Mouse (Mus musculus): ENCODE measurements around the gene 1700056E22Rik. TPM values are rescaled to one million over a fixed set of nuclear protein-coding genes. Genes with fewer than 3 reads are reported as not detected.

1700056E22Rik gene
- polyA plus RNA-seq, 1 experiment from 2014 or later, result 1.3 TPM

DNA sequence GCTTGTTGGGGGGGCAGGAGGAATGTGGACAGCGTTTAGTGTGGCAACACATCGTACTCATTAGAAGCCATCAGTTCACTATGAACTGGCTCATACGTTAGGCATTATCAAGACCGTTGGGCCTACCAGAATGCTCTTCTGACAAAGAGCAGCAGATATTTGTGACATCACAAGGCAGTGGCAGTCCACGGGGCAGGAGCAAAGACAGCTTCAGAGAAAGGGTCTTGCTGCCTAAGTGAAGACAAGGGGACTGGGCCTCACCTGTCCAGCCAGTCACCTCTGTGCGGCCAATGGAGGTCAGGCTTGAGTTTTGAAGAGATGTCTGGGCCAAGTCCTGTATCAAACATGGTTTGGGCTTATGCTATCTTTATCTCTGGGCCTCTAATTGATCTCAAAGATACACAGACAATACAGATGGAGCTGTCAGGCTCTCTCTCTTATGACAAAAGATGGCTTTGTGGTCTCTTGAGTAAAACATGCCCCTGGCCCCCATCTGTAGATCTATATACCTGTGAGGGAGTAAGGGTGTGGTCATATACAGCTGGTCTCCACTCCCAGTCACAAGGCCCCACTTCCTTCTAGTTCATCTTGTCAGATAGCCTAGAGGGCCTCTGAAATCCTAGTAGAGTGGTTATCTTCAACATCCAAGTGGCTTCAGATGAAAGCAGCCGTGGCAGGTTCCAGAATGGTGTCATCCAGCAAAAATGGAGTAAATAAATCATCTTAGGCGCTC, 3.9 kb downstream of the 1700056E22Rik start:
- H3K27me3 ChIP-seq (ENCODE audit: insufficient read depth, poor library complexity, severe bottlenecking), result no peaks in the 10 kb centered on the region
- no peak overlapping the region for H3K27ac ChIP-seq
- H3K4me1 ChIP-seq, result peaks cover 10% of the 10 kb centered on the region
- no peak overlapping the region for H3K4me3 ChIP-seq
- DNase-seq (ENCODE audit: low spot score), result no peak
- H3K36me3 ChIP-seq, result no peaks in the 10 kb centered on the region
- H3K9me3 ChIP-seq, result no peaks in the 10 kb centered on the region
- WGBS, result 88% methylated on average over 8 of the region's 8 CpGs

DNA sequence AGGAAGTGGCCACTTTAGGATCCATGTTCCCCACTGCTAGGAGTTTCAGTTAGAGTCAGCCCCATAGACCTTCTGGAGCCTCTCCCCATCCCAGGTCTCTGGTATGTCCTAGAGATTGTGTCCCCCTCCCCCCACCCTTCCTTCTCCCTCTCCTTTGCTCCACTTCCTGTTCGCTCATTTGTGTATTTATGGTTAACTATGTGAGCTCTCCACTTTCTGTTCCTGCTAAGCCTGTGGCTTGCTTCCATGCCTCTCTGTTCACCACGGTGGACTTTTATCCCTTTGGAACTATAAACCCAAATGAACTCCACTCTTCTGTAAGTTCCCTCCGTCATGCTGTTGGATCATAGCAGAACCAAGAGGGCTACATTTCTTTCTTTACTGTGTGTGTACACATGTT, 7.1 kb downstream of the 1700056E22Rik start:
- no peaks in the 10 kb centered on the region for H3K9me3 ChIP-seq
- WGBS, result 84% methylated on average over 3 of the region's 3 CpGs
- no peak overlapping the region for H3K4me3 ChIP-seq
- no peak for DNase-seq (ENCODE audit: low spot score)
- H3K36me3 ChIP-seq, result no peaks in the 10 kb centered on the region
- no peak overlapping the region for H3K27ac ChIP-seq
- no peaks in the 10 kb centered on the region for H3K27me3 ChIP-seq (ENCODE audit: insufficient read depth, poor library complexity, severe bottlenecking)
- peaks cover 4% of the 10 kb centered on the region; the same call in 1 of the 2 replicates for H3K4me1 ChIP-seq

DNA sequence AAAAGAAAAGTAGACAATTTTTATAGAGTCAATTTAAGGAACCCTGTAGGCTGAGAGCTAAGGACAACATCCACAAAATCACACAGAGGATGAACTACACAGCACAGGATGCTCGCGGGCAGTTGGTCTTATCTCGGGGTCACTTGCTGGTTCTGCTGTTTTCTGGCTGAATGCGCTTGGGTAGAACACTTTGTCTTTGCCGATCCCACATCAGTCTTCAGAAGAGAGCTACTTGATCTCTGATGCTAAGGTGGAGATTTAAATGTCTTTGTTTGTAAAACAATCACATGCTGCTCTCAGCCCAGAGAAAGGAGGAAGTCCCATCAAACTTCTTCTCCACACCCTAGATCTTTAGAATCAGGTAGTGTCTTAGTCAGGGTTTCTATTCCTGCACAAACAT, 9.0 kb downstream of the 1700056E22Rik start:
- DNase-seq (ENCODE audit: low spot score), result no peak
- no peaks in the 10 kb centered on the region for H3K9me3 ChIP-seq
- no peak overlapping the region for H3K27ac ChIP-seq
- 80% methylated on average over 5 of the region's 5 CpGs for WGBS
- H3K36me3 ChIP-seq, result no peaks in the 10 kb centered on the region
- H3K27me3 ChIP-seq (ENCODE audit: insufficient read depth, poor library complexity, severe bottlenecking), result no peaks in the 10 kb centered on the region
- peaks cover 5% of the 10 kb centered on the region; the same call in 1 of the 2 replicates for H3K4me1 ChIP-seq
- no peak overlapping the region for H3K4me3 ChIP-seq

DNA sequence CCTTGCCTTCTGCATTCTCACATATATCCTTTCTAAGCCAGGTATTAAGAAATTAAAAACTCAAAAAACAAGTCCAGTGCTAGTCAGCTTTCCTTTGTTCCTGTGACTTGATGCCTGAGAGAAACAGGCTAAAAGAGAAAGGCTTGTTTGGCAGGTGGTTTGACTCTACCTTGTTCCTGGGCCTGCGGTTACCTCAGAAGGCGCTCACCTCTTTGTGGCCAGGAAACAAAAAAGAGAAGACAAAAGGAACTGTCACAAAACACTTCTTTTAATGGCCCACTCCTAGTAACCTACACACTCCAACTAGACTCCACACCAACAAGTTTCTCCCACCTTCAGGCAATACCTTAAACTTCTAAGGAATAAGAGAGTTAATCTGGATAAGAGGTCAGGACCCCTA, 9.5 kb downstream of the 1700056E22Rik start:
- Histone ChIP-seq H3K27me3 (ENCODE audit: insufficient read depth, poor library complexity, severe bottlenecking) (no peaks in the 10 kb centered on the region), H3K4me3 (no peak overlapping the region)
- 92% methylated on average over 2 of the region's 2 CpGs for WGBS

DNA sequence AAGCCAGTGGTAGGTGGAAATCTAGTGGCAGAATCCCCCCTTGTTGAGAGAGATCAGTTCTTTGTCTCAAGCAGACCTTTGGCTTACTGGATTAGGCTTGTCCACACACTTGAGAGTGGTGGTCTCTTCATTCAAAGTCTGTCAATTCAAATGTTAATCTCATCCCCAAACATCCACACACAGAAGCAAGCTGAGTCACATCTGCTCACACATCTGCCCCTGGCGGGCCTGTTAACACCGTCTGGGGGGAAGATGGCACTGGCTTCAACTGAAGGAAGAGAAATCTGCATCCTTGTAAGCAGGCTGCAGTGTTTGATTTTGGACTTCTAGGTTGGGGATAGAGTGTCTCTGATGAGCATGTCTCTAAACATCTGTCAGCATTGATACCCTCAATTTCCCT, 10.1 kb downstream of the 1700056E22Rik start:
- DNase-seq (ENCODE audit: low spot score), result no peak

More for the DNA sequence above, 9.5 kb downstream of the 1700056E22Rik start:
- Histone ChIP-seq H3K36me3 (no peaks in the 10 kb centered on the region), H3K9me3 (no peaks in the 10 kb centered on the region), H3K27ac (no peak overlapping the region), H3K4me1 (peaks cover 9% of the 10 kb centered on the region)
- DNase-seq (ENCODE audit: low spot score), result no peak

DNA sequence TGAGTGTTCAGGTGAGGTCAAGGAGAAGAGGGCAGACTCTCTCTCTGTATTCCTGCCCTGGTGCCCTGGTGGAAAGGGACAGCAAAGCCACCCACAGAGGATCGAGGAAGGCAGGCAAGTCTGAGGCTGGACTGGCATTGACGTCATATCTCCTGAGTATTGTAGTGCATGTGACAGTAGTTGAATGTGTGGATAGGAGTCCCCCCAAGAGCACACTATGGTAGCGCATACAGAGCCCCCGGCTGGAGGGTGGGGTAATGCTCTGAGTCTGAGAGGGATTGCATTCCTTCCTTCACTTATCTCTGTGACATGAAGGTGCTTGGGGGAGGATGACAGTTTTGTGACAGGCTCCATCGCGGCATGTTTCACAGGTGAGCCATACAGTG, 14.4 kb downstream of the 1700056E22Rik start:
- H3K27ac ChIP-seq, result peak overlapping the region; percentile 56
- DNase-seq (ENCODE audit: low spot score), result no peak
- no peak overlapping the region for H3K4me3 ChIP-seq
- H3K9me3 ChIP-seq, result no peaks in the 10 kb centered on the region
- no peaks in the 10 kb centered on the region for H3K27me3 ChIP-seq (ENCODE audit: insufficient read depth, poor library complexity, severe bottlenecking)
- H3K36me3 ChIP-seq, result no peaks in the 10 kb centered on the region
- peaks cover 11% of the 10 kb centered on the region for H3K4me1 ChIP-seq
- WGBS, result 22% methylated on average over 6 of the region's 6 CpGs

More for the DNA sequence above, 10.1 kb downstream of the 1700056E22Rik start:
- H3K9me3 ChIP-seq, result no peaks in the 10 kb centered on the region
- H3K4me3 ChIP-seq, result no peak overlapping the region
- H3K36me3 ChIP-seq, result no peaks in the 10 kb centered on the region
- no peak overlapping the region for H3K27ac ChIP-seq
- peaks cover 15% of the 10 kb centered on the region for H3K4me1 ChIP-seq
- WGBS, result 61% methylated on average over 2 of the region's 2 CpGs
- no peaks in the 10 kb centered on the region for H3K27me3 ChIP-seq (ENCODE audit: insufficient read depth, poor library complexity, severe bottlenecking)

DNA sequence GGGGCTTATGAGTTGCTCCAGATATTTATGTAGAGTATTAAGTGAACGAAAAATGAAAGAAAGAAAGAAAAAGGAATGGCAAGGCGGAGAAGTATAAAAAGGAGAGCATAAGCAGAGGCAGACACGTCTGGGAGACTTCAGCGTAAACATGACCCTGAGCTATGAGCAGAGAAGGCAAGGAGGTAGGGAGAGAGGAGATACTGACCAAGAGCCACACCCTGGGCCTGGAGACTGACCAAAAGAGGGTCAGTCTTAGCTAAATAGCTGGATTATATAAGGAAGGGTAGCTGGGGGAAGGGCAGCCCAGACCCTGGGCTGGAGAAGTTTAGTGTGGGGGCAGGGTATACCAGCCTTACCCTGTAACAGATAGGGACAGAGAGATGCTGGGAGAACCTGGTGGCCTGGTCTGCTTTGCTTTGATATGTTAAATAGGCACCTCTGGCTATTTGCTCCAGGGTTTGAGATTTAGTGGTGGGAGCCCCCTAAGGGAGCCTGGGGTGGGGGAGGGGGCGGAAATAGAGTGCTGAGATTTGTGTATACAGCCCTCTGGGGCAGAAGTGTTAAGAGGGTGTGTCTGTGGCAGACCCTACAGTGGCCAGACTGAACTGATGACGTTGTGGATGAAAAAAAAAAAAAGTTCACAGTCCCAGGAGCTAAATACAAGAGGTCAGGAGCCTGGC, 14.9 kb downstream of the 1700056E22Rik start:
- Histone ChIP-seq H3K4me1 (peaks cover 11% of the 10 kb centered on the region), H3K27me3 (ENCODE audit: insufficient read depth, poor library complexity, severe bottlenecking) (no peaks in the 10 kb centered on the region), H3K4me3 (no peak overlapping the region), H3K36me3 (no peaks in the 10 kb centered on the region), H3K9me3 (no peaks in the 10 kb centered on the region), H3K27ac (peak overlapping the region; percentile 56)
- no peak for DNase-seq (ENCODE audit: low spot score)
- 39% methylated on average over 6 of the region's 6 CpGs for WGBS

DNA sequence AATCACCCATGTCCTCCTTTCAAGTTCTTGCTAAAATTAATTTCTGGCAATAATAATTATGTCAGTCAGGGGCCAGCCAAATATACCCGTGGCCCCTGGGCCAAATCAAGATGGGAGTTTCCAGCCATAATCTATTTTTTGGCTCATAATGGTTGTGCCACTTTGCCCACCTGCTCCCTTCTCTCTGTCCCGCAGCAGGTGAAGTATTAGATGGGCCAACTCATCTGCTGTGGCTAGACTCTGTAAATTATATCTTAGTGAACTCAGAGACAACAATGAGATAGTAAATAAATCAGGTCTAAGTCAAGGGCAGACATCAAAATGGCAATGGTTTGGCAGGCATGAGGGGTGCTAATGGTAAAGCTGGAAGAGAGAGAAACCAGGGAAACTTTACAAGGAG, 16.5 kb downstream of the 1700056E22Rik start:
- Histone ChIP-seq H3K27ac (no peak overlapping the region), H3K36me3 (no peaks in the 10 kb centered on the region), H3K4me1 (peaks cover 11% of the 10 kb centered on the region), H3K9me3 (no peaks in the 10 kb centered on the region), H3K4me3 (no peak overlapping the region), H3K27me3 (ENCODE audit: insufficient read depth, poor library complexity, severe bottlenecking) (no peaks in the 10 kb centered on the region)
- peak; percentile 35 for DNase-seq (ENCODE audit: low spot score)
- WGBS, result 93% methylated on average over 2 of the region's 2 CpGs

DNA sequence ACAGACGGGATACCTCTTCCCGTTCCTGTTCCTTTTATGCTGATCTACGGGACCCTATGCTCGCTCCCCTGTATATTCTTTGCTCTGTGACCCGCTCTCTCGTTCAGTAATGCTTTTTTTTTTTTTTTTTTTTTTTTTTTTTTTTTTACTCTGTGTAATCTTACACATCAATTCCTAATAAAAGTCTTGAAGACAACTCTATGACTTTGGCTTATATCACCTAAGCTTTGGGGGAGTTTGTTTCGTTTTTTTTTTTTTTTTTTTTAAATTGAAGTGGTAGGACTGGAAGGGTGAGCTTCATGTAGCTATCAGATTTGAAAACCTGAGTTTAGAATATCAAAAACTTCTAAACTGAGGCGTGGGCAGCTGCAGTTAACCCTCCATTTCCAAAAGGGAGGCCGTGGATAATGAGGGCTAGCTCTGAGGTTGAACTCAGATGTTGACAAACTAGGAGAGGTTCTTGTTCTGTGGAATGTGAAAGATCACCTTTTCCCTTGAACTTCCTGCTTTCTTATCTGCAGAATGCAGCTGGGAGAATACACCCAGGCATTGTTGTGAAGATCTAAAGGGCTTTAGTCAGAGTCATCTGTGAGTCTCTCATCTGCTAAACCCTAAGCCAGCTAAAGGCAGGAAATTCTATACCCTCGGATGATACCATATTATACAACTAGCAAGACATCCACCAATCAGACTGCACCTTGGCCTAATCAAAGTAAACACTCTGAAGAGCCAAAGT, 17.9 kb downstream of the 1700056E22Rik start:
- H3K4me1 ChIP-seq, result peaks cover 11% of the 10 kb centered on the region
- no peak overlapping the region for H3K4me3 ChIP-seq
- H3K9me3 ChIP-seq, result no peaks in the 10 kb centered on the region
- no peaks in the 10 kb centered on the region for H3K36me3 ChIP-seq
- peak; percentile 79 for DNase-seq (ENCODE audit: low spot score)
- peak overlapping the region; percentile 74; the same call in 1 of the 2 replicates for H3K27ac ChIP-seq
- H3K27me3 ChIP-seq (ENCODE audit: insufficient read depth, poor library complexity, severe bottlenecking), result no peaks in the 10 kb centered on the region
- 69% methylated on average over 10 of the region's 10 CpGs for WGBS

DNA sequence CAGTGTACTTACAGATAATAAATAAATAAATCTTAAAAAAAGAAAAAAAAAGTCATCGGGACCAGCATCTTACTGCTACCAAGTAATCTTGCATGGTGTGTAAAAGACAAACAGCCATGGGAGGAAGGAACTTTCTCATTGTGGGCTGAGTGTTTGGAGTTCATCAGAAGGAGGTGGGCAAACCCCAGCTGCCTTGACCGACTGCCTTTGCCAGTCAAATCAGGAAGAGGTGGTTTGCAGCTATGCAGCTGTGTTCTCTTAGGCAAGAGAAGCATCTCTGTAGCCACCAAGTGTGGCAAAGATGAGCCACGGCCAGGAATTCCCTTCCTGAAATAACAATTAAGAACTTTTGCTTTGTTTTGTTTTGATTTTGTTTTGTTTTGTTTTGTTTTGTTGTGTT, 20.0 kb downstream of the 1700056E22Rik start:
- Histone ChIP-seq H3K27me3 (ENCODE audit: insufficient read depth, poor library complexity, severe bottlenecking) (no peaks in the 10 kb centered on the region), H3K27ac (no peak overlapping the region), H3K4me1 (peaks cover under 1% of the 10 kb centered on the region), H3K9me3 (no peaks in the 10 kb centered on the region), H3K4me3 (no peak overlapping the region), H3K36me3 (no peaks in the 10 kb centered on the region)
- peak; percentile 33 for DNase-seq (ENCODE audit: low spot score)
- 78% methylated on average over 3 of the region's 3 CpGs for WGBS

DNA sequence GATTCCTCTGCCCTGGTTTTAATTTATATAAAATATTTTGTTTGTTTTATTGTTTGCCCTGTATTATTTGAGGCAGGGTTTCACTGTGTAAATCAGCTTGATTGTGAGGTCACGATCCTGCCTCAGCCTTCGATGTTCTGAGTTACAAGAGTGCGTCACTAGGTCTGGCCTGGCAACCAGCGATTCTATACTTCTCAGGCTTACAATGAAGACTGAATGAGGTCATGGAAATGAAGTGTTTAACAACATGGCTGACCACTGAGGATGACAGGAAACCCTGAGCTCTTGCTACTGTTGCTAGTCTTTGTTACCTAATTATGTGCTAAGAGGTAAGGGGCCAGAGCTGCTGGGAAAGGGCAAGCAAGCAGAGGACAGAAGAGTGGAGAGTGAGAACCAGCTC, 21.0 kb downstream of the 1700056E22Rik start, which contains the start of gene Dusp10:
Gene Dusp10, plus strand, starts transcription at position 197 of the 400 bp plus-strand sequence.
- no peak within 1 kb of the TSS for H3K27ac ChIP-seq
- H3K4me3 ChIP-seq, result no peak within 1 kb of the TSS
- H3K36me3 ChIP-seq, result no peaks in the 10 kb centered on the region
- DNase-seq (ENCODE audit: low spot score), result no peak
- H3K27me3 ChIP-seq (ENCODE audit: insufficient read depth, poor library complexity, severe bottlenecking), result no peaks in the 10 kb centered on the region
- H3K9me3 ChIP-seq, result no peaks in the 10 kb centered on the region
- WGBS, result 93% methylated on average over 4 of the region's 4 CpGs
- H3K4me1 ChIP-seq, result no peaks in the 10 kb centered on the region

DNA sequence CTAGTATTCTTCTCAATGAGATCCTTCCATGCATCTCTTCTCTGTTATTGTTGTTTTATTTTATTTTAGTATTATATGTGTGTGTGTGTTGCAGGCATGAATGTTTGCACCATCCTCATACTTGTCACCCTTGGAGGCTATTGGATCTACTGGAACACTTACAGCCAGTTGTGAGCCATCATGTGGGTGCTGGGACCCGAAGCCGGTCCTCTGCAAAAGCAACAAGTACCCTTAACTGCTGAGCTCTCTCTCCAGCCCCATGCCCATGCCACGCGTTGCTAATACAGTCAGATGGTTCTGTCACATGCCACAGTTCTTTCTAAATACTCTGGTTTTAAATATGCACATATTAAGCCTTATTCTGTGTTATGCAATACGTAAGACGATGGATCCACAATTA, 22.8 kb downstream of the 1700056E22Rik start:
- Histone ChIP-seq H3K9me3 (no peaks in the 10 kb centered on the region), H3K4me3 (no peak overlapping the region), H3K36me3 (no peaks in the 10 kb centered on the region), H3K27ac (no peak overlapping the region), H3K27me3 (ENCODE audit: insufficient read depth, poor library complexity, severe bottlenecking) (no peaks in the 10 kb centered on the region), H3K4me1 (no peaks in the 10 kb centered on the region)
- 94% methylated on average over 6 of the region's 6 CpGs for WGBS
- peak; percentile 67 for DNase-seq (ENCODE audit: low spot score)

DNA sequence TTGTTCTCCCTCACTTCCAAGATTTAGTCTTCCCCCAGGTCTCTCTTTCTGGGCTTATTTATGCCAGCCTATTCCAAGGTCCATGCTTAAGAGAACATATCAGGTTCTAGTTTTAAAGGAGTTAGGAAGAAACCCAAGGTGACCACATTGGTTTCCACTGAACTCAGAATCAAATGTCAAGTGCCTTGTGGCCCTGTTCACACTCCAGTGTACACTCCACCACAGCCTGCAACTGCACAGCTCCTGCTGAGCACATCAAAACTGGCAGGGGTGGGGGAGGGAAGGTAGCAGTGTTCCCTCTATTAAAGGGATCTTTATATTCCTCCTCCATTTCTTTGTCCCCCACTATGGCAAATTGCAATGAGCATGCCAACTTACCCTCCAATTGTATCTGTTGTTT, 28.0 kb downstream of the 1700056E22Rik start:
- Histone ChIP-seq H3K36me3 (no peaks in the 10 kb centered on the region), H3K27me3 (ENCODE audit: insufficient read depth, poor library complexity, severe bottlenecking) (no peaks in the 10 kb centered on the region), H3K4me1 (no peaks in the 10 kb centered on the region), H3K9me3 (no peaks in the 10 kb centered on the region), H3K27ac (no peak overlapping the region), H3K4me3 (no peak overlapping the region)
- DNase-seq (ENCODE audit: low spot score), result peak; percentile 3
